Mouse (Mus musculus) adrenal gland, adult 2 months (tissue): ENCODE measurements at regions not wholly inside any gene's neighbourhood (a gene's known extent, or its start where the extent isn't known, plus 50 kb on each side); places are given as distances from the start of the nearest gene placed in this dataset.

Source experiments
- DNase-seq: peaks from one replicate; pipeline ENCODE4 v3.0.0; 2021

GRCm38 (mm10) chr9:68463637-68464304 is 189.8 kb upstream of the Rora start:
- no peak for DNase-seq

- DNase-seq: peak; percentile 64
These were observed 186.9 kb upstream of the Rora start for GRCm38 (mm10) chr9:68466671-68467070.

- no peak for DNase-seq
These were observed 177.2 kb upstream of the Rora start for GRCm38 (mm10) chr9:68476391-68476790.

- DNase-seq: peak; percentile 51
These were observed 176.1 kb upstream of the Rora start for GRCm38 (mm10) chr9:68477466-68477865.

GRCm38 (mm10) chr9:68486646-68487045 is 166.9 kb upstream of the Rora start:
- DNase-seq: no peak

- DNase-seq: no peak
These were observed 162.4 kb upstream of the Rora start for GRCm38 (mm10) chr9:68491151-68491550.

GRCm38 (mm10) chr9:68521218-68521617 is 132.4 kb upstream of the Rora start:
- DNase-seq: no peak

- DNase-seq: no peak
These were observed 91.6 kb upstream of the Rora start for GRCm38 (mm10) chr9:68561767-68562552.

- DNase-seq: no peak
These were observed 90.4 kb upstream of the Rora start for GRCm38 (mm10) chr9:68563206-68563605.

- DNase-seq: no peak
These were observed 67.8 kb upstream of the Rora start for GRCm38 (mm10) chr9:68585751-68586150.

- DNase-seq: no peak
These were observed 62.6 kb upstream of the Rora start for GRCm38 (mm10) chr9:68591023-68591422.

- peak; percentile 77 for DNase-seq
These were observed 60.6 kb upstream of the Rora start for GRCm38 (mm10) chr9:68592976-68593375.

GRCm38 (mm10) chr9:68594586-68594985 is 59.0 kb upstream of the Rora start:
- peak; percentile 66 for DNase-seq
